14 mouse cellular contexts compared by ENCODE assay signal in the genomic region with DNA sequence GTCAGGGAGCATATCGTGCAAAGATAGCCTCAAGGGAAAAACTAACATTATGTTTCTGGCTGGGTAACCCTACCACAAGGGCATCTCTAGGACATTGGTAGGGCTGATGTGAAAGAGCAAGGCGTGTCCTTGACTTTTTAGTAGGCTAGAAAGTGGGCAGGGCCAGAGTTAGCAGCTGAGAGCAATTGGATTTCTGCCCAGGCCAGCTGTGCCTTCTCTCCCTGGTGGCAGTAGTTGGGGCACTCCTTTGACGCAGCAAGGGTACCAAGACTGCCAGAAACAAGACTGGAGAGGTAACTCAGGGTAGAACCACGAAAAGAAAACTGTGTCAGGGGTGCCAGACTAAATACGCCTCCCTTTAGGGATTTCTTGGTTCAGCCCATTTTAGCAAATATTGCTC.
DNase-seq lines count a peak whose midpoint lies in the region; ATAC-seq lines count a peak whose summit lies in the region.
"Had no signal": no experiment of that assay in that cellular context is flagged by ENCODE, and none has a peak within 500 bp of the region (broad histone marks: within the 10 kb centered on the region; RNA-seq: fewer than 3 reads in every experiment).

No protein-coding gene starts in this region.

- WGBS in kidney, embryonic 14.5 days, result 60% methylated on average over 5 of the region's 5 CpGs
- WGBS in heart, embryonic 16.5 days, result 45% methylated on average over 5 of the region's 5 CpGs
- 58% methylated on average over 5 of the region's 5 CpGs for WGBS in lung, embryonic 16.5 days

- no peaks in the 10 kb centered on the region for H3K4me1 ChIP-seq in kidney, embryonic 14.5 days (ENCODE audit: control insufficient read depth, insufficient read depth, low read length)
- peaks cover 7% of the 10 kb centered on the region; the same call in 1 of the 2 replicates for H3K4me1 ChIP-seq in heart, embryonic 16.5 days (ENCODE audit: control insufficient read depth, insufficient read depth, low read length)
- no peaks in the 10 kb centered on the region; the same call in 1 of the 2 replicates for H3K4me1 ChIP-seq in lung, embryonic 16.5 days (replicated peaks; ENCODE audit: control insufficient read depth, insufficient read depth, low read length)
- H3K4me1 ChIP-seq: forebrain, embryonic 10.5 days; megakaryocyte, embryonic 14.5 days had no signal

- ATAC-seq in kidney, embryonic 14.5 days (ENCODE audit: low FRiP score, low TSS enrichment), result no peak
- ATAC-seq in heart, embryonic 16.5 days (replicated peaks; ENCODE audit: extremely low read depth, insufficient read depth, low FRiP score), result peak; percentile 88
- ATAC-seq in lung, embryonic 16.5 days (ENCODE audit: low read depth), result peak; percentile 54; the same call in 1 of the 2 replicates
- no peak for ATAC-seq in megakaryocyte, adult 5-6 weeks (ENCODE audit: poor library complexity, severe bottlenecking)
- no peak for ATAC-seq in CD4-positive, CD25-positive, alpha-beta regulatory T cell, adult 4 months

- H3K27ac ChIP-seq in kidney, embryonic 14.5 days (ENCODE audit: low read depth, low read length), result no peak overlapping the region
- peak overlapping the region; percentile 93 for H3K27ac ChIP-seq in heart, embryonic 16.5 days (ENCODE audit: low read length)
- no peak overlapping the region for H3K27ac ChIP-seq in lung, embryonic 16.5 days (ENCODE audit: low read length)
- H3K27ac ChIP-seq: forebrain, embryonic 10.5 days had no signal

- H3K4me2 ChIP-seq in kidney, embryonic 14.5 days (replicated peaks; ENCODE audit: low read depth, low read length), result no peak overlapping the region
- H3K4me2 ChIP-seq in heart, embryonic 16.5 days (ENCODE audit: low read depth, low read length), result no peak overlapping the region
- no peak overlapping the region for H3K4me2 ChIP-seq in lung, embryonic 16.5 days (ENCODE audit: low read depth, low read length)

- H3K9ac ChIP-seq in kidney, embryonic 14.5 days (ENCODE audit: low read depth, low read length), result no peak overlapping the region
- H3K9ac ChIP-seq in heart, embryonic 16.5 days (ENCODE audit: low read length), result no peak overlapping the region
- H3K9ac ChIP-seq in lung, embryonic 16.5 days (ENCODE audit: low read length), result no peak overlapping the region

- H3K4me3 ChIP-seq in kidney, embryonic 14.5 days (ENCODE audit: low read length), result no peak overlapping the region
- no peak overlapping the region for H3K4me3 ChIP-seq in heart, embryonic 16.5 days (ENCODE audit: low read length)
- no peak overlapping the region for H3K4me3 ChIP-seq in lung, embryonic 16.5 days (ENCODE audit: low read length)
- H3K4me3 ChIP-seq: forebrain, embryonic 10.5 days; megakaryocyte, embryonic 14.5 days had no signal

- H3K9me3 ChIP-seq in kidney, embryonic 14.5 days (ENCODE audit: control insufficient read depth, low read length), result no peaks in the 10 kb centered on the region
- no peaks in the 10 kb centered on the region for H3K9me3 ChIP-seq in heart, embryonic 16.5 days (replicated peaks; ENCODE audit: control insufficient read depth, low read length)
- no peaks in the 10 kb centered on the region for H3K9me3 ChIP-seq in lung, embryonic 16.5 days (ENCODE audit: control insufficient read depth, low read length)
- H3K9me3 ChIP-seq: forebrain, embryonic 10.5 days; G1E; megakaryocyte, embryonic 14.5 days had no signal

- H3K27me3 ChIP-seq in kidney, embryonic 14.5 days (ENCODE audit: control insufficient read depth, insufficient read depth, low read length), result no peaks in the 10 kb centered on the region
- H3K27me3 ChIP-seq in heart, embryonic 16.5 days (ENCODE audit: control insufficient read depth, insufficient read depth, low read length), result no peaks in the 10 kb centered on the region
- no peaks in the 10 kb centered on the region for H3K27me3 ChIP-seq in lung, embryonic 16.5 days (ENCODE audit: control insufficient read depth, insufficient read depth, low read depth, low read length)

- no peaks in the 10 kb centered on the region for H3K36me3 ChIP-seq in kidney, embryonic 14.5 days (ENCODE audit: control insufficient read depth, insufficient read depth, low read length)
- no peaks in the 10 kb centered on the region for H3K36me3 ChIP-seq in heart, embryonic 16.5 days (ENCODE audit: control insufficient read depth, insufficient read depth)
- H3K36me3 ChIP-seq in lung, embryonic 16.5 days (ENCODE audit: control insufficient read depth, insufficient read depth, low read length), result no peaks in the 10 kb centered on the region
- H3K36me3 ChIP-seq: forebrain, embryonic 10.5 days; G1E had no signal

- peak; percentile 81 for DNase-seq in kidney, adult 11 months
- peak; percentile 74 to 81 for DNase-seq in adrenal gland, postnatal 36 days
- no peak for DNase-seq in spleen, adult 18-20 months
- DNase-seq: cerebellum, adult 2 months; retina, postnatal 1 day; thymus, postnatal 4 days had no signal

Comparison
In these comparisons a context has a peak if more than half of its experiments do, and no peak if none do; other contexts are left out.
1. DNase-seq: peak in kidney, adult 11 months (single experiment) and adrenal gland, postnatal 36 days (2 of 2); none in spleen, adult 18-20 months (0 of 2).
2. ATAC-seq: peak in heart, embryonic 16.5 days (single experiment) and lung, embryonic 16.5 days (single experiment); none in kidney, embryonic 14.5 days (single experiment), megakaryocyte, adult 5-6 weeks (single experiment) and CD4-positive, CD25-positive, alpha-beta regulatory T cell, adult 4 months (single experiment).